Mouse (Mus musculus) thymus, postnatal 4 days (tissue): ENCODE measurements around the gene 4921536K21Rik.
"Not testable (repeated sequence)": the region's sequence is repeated elsewhere in the genome, so short reads cannot be mapped to it uniquely, and the experiment has no call there.

Experiments used
- DNase-seq: peaks from one replicate; pipeline ENCODE4 v3.0.0; 2021

Gene 4921536K21Rik

GRCm38 (mm10) chr11:3894406-3895281, at the start of gene 4921536K21Rik, which contains the start of gene Dusp18:
Gene 4921536K21Rik (minus strand): TSS chr11:3895098.
Gene Dusp18 (plus strand): TSS chr11:3895240.
- peak; percentile 89 for DNase-seq

- no peak for DNase-seq
These were observed 46.5 kb upstream of the 4921536K21Rik start for GRCm38 (mm10) chr11:3941371-3941770.

DNA sequence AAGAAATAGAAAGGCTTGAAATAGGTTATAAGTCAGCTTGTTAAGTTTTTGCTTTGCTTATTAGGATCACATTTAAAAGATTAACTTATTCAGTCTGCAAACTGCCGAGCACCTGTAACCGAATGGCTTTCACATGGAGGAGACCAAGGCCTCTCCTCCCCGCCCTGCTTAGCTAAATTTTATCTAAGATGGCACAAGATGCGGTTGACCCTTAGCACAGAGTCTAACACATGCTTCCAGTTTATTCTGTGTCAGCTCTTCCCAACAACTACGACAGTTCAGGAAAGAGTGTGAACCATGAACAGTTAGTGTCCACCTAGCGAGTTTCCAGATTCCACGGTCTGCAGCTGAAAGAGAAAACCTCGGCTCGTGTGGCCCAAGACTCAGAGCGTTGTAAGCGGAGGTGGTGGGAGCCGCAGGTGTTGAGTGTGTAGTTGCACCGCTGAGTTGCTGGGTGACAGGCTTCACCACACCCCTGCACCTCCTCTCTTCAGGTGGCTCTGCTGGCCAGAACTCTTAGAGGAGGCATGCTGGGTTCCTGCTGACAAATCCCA, 42.5 kb upstream of the 4921536K21Rik start:
- no peak for DNase-seq

- DNase-seq, result no peak
These were observed 41.4 kb upstream of the 4921536K21Rik start for GRCm38 (mm10) chr11:3936318-3936717.

GRCm38 (mm10) chr11:3935135-3935534, 40.2 kb upstream of the 4921536K21Rik start:
- DNase-seq, result no peak

- DNase-seq, result no peak
These were observed 38.9 kb upstream of the 4921536K21Rik start for GRCm38 (mm10) chr11:3933756-3934285.

DNA sequence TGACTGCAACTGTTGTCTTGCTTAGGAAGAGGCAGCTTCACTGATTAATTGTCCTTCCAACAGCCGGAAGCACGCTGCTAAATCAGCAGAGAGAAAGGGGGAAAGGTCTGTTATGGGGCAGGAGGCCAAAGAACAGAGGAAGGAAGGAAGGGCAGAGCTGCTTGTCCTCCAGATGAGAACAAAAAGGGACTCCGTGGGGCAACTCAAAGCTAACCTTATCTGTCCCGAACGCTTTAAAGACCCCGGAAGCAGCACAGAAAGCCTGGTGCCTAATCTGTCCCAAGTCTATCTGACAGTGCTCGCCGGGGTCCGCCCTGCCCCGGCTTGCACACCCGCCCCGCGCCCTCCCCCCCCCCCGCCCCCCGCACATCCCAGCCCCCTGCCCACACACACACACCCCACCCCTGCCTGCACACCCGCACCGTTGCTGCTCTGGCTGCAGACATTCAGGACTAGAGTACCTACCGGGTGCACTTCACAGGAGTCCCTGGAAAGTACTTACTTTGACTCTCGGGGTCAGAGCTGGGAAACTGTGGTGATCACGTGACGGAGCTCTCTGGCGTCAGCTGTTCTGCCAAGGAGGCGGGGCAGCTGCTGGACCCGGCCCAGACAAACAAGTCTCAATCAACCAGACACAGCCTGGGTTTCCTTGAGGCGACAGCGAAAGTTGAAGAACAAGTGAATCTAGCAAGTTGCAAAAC, 36.8 kb upstream of the 4921536K21Rik start, which contains the start of gene Tcn2:
Tcn2 (minus strand) TSS at position 649 of the 701 bp plus-strand sequence.
- DNase-seq, result peak; percentile 74

DNA sequence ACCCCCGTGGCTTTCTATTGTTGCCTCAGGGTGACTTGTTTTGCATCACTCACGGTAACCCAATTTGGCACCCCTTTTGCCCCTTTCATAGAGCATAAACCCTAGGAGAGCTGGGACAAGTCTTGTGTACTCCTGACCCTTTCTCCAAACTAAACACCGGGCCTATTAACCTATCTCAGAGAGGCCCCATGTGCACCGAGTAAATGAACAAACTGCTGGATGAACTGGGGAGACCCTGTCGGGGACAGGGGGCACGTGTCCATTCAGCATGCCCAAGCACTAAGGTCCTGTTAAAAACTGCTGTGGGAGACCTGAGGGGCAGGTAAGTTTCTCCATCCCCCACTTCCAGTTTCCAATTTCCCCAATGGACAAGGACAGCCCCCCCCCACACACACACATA, 36.0 kb upstream of the 4921536K21Rik start:
- no peak for DNase-seq

- no peak for DNase-seq
These were observed 35.1 kb upstream of the 4921536K21Rik start for GRCm38 (mm10) chr11:3930019-3930418.

GRCm38 (mm10) chr11:3925916-3926315, 31.0 kb upstream of the 4921536K21Rik start:
- no peak for DNase-seq

GRCm38 (mm10) chr11:3922731-3923130, 27.8 kb upstream of the 4921536K21Rik start:
- no peak for DNase-seq

- no peak for DNase-seq
These were observed 27.2 kb upstream of the 4921536K21Rik start for GRCm38 (mm10) chr11:3922115-3922514.

DNA sequence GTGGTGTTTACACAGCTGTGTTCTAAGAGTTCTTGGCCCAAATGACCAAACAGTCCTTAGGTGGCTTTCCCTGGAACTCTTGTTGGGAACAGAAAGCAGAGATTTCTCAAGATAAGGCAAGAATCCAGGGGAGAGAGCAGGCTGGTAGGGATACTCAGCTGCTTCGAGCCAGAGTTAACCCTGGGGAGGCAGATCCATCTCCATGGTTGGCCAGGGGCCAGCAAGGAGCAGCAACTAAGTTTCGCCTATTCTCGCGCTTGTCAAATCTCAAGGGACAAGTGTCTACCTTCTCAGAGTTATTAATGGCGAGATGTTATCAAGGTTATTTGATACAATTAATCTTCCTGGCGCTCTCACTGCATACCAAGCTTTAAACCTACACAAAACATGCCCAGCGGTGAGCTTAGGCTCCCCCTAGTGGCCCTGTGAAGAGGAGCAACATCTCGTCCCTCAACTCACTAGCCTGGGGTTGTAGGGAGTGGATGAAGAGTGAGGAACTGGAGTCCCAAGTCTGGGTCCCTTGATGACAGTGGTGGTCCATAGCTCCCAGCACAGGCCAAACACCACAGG, 26.5 kb upstream of the 4921536K21Rik start:
- peak; percentile 65 for DNase-seq

DNA sequence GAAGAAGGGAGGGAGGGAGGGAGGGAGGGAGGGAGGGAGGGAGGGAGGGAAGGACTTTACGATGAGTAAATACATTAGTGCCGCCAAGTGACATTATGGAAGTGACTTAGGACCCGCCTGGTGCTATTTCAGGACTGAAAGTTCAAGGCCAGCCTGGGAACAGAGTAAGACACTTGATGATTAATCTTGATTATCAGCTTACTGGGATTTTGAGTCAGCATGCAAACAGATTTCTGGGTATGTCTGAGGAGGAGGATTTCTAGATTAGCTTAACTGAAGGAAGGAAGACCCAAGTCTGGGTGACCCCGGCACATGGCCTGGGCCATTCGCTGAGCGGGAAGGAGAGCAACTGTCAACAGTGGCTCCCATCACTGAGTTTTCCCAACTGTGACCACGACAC, 25.6 kb upstream of the 4921536K21Rik start:
- DNase-seq, result no peak

- peak; percentile 36 for DNase-seq
These were observed 23.8 kb upstream of the 4921536K21Rik start for GRCm38 (mm10) chr11:3918738-3919137.

DNA sequence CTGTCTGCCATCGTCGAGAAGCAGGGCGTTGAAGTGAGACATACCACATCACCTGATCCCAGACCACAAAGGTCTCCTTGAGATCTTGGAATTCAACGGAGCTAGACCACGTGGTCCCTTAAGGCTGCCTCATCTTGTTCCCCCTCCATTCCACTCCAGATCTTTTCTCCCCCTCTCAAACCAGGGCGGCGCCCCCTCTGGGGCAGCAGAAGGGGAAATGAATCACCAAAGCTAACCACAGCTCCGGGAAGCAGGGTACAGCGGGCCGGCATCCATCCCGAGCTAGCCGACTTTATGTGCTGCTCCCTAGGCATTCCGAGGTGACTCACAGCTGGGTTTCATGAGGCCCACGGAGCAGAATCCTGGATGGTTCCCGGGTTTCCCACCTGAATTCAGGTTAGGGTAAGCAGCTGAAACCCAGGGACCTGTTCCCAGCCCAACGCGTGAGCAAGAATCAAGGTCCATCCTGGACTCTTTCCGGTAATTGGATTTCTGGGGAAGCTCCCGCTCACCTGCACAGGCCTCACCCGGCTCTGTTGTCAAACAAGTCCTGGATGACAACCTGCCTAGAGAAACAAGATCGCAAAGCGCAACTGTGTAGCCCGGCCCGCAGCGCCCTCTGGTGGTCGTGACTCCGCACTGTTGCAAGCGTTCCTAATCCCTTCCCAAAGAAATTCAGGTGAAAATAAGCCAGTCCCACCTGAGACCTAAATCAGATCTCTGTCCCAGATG, 19.4 kb upstream of the 4921536K21Rik start, which contains the start of gene Slc35e4:
Slc35e4 (minus strand) TSS at position 556 of the 732 bp plus-strand sequence.
- peak; percentile 90 for DNase-seq

DNA sequence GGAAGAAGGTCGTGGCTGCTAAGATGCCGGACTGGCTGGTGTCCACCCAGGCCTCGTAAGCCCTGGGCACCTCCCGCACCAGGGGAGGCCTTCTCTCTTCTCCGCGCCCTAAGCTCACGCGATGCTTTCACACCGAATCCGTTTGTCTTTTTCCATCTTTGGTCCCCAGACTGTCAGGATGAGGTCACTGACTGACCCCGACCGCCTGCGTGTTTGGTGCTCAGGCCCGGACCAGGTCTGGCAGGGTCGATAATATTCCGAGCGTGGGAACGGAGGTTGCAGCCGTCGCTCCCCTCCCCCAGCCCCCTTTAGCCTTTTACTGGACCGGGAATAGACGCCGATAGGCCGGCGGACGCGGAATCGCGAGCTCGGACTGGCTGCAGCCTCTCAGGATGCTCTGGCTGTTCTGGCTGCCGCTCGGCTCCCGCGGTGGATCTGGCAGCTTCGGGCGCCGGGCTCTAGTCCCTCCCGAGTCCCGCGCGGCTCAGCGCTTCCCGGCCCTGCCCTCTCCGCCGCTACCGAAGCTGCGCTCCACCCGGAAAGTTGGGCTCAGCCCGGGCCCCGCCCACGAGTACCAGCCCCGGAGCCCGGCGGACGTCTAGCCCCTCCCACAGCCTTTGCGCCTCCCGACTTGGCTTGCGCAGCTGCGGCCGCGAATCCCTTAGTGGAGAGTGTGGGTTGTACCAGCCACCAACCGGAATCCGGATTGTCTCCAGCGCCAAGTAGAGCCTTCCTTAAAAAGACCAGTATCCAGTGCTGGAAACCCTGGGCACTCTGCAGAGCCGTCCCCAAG, 18.6 kb upstream of the 4921536K21Rik start:
- peak; percentile 87 for DNase-seq

DNA sequence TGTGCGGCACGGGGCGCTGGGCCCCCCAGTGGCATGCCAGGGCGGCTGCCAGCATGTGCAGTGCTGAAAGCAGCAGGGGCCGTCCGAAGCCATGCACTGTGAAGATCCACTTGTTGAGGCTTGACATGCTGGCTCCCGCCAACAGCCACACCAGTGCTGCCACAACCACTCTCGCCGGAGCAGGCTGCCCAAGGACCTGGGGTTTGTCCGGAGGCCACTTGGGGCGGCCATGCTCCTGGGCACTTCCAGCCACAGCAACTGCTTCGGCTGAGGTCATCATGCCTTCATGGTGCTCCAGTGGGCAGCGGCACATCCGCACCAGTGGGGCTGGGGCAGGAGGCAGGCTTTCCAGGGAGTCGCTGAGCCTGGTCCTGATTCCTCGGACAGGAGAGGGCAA, 18.0 kb upstream of the 4921536K21Rik start:
- peak; percentile 63 for DNase-seq

DNA sequence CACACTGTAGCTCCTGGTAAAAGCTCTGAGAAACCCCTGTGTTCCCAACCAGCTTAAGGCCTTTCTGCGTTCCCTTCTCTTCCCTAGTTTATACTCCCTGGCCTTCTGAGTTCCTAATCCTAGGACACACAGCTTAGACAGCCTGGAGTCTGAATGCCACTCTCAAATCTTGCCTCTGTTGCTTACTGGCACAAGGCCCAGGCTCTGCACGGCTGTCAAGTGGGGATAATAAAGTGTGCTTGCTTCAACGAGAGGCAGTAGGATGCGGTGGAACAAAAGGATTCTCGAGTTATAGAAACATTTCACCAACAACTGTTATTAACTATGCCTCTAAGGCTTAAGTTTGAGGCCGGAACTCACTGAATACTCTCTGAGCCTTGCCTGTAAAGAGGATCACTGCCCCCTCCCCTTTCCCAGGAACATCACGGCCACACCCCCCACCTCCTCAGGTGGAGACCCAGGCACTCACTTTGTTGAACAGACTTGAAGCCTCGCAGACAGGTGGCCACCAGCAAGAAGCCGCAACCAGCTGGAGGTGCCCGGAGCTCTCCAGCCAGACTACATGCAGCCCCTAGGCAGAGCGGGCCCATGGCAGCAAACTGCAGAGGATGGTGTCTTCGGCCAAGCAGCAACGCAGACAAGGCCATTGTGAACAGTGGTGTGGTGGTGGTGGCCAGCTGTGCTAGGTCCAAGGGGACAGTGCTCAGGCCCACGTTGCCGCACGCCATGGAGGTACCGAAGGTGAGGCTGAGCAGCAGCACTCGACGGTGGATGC, 17.4 kb upstream of the 4921536K21Rik start:
- DNase-seq, result no peak

DNA sequence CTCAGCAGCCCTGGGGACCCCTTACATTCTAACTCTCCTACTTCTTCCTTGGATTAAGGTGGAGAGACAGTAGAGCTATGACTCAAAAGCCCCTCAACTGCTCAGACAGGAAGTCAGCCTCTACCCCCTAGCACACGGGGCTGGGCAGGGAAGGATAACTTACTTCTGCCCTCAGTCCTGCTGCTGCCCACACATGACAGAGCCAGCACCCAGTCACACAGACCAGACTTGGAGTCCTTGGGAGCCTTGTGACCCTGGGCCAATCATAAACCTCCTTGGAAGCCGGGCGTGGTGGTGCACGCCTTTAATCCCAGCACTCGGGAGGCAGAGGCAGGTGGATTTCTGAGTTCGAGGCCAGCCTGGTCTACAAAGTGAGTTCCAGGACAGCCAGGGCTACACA, 16.5 kb upstream of the 4921536K21Rik start:
- DNase-seq, result not testable (repeated sequence)
